Mouse (Mus musculus) monocyte, adult 2 months (primary cell): ENCODE measurements around the gene Cdk5r1.

Experiments used
- DNase-seq, 2 experiments: peaks; one replicate each; pipeline ENCODE4 v3.0.0; 2022; ENCODE audit warnings: low spot score in 2 of 2, low read depth in 1 of 2

Gene Cdk5r1

DNA sequence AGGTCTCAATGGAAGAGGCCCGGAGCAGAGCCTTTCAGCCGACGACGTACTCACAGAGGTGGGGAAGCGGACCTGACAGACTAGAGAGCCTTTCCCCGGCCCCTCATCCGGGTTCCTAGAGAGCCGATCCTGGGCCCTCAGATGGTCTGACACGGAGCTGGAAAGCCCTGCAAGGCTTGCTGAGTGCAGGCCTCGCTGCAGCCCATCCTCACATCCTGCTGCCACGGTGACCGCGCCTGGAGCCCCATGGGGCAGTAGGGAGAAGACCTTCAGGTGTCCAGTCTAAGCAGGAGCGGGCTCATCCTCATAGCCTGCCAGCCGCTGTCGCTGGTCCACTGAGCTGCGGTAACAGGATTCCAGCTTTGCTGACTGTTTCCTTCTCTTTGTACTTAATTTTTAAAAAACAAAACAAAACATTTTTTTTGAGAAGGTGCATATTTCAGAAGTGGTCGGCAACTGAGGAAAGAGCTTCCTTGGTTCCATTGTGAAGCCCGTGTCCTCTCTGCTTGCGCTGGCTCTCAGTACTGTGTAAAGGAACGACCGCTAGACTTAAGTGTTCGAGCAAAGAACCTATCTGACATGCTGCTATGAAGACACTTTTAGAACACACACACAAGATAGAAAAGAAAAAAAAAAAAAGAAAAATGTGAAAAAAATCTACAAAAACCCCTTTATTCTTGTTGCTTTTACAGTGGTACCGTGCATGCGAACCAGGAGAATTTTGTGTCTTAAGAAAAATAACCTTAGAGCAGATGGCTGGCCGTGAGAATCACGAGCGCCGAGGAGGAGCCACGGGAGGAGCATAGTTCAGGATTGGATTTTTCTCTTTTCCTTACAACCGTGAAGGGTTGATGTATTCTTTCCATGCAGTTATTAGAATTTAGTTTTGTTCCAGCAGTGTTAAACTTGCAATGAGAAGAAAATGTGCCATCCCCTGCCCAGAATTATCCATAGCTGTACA is 3.4 kb downstream of the Cdk5r1 start:
- no peak for DNase-seq

DNA sequence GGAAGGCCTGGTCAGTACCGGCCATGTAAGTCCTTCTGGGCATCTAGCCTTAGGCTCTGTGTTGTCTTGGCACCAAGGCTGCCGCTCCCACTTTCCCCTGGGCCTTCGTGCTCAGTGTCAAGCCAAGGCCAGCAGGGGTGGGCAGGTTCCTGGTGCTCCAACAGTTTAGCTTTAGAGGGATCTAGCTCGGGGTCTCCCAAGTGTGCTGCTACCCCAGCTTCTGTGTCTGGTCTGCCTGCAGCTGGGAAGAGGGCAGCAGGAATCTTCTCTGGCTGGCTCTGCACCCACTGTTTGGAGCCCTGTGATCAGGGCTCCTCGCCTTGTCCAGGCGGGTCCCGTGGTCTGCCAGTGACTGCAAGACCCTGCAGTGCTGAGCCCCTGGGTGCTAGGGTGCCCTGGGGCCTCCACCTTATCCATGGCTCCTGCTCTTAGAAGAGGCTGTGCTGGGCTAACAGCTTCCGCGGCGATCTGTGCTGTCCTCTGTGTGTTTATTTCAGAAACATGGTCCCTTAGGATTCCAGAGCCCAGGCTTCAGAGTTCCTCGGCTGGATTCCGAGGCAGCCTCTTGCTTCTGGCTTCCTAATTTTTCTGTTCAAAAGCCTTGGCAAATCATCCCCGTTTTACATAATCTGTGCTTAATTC is 4.7 kb downstream of the Cdk5r1 start:
- DNase-seq = no peak

DNA sequence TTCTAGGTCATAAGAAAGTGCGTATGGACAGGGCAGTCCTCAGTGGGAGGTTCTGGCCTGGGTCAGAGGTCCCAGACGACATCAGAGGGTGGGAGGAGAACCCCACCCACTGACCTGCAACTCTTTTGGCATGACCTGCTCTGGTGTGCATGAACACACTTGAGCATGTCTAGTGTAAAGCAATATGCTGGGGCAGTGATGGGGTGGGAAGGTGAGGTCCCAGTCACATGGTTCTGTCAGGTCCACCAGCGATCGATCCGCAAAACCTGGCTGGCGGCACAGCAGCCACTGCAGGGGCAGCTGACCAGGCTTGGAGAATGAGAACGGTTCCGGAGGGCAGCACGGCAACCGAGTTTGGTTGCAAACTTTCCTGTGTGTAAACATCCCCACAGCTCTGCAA is 5.5 kb downstream of the Cdk5r1 start:
- no peak for DNase-seq

DNA sequence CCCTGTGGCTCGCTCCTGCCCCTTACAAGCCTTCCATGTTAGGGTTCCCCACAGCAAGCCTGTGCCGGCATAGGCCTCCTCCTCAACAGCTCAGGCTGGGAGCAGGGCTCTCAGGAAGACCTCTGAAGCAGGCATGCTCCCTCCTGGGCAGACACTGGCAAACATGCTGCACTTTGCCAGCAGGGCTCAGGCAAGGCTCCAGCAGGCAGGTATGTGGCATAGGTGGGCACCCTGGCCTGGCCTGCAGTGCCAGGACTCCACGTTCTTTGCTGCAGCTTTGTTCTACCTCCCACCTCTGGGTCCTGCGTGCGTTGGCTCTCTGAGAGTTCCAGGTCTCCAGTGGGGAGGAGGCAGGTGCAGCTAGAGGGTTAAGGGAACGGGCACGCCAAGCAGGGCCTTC is 6.1 kb downstream of the Cdk5r1 start:
- no peak for DNase-seq

DNA sequence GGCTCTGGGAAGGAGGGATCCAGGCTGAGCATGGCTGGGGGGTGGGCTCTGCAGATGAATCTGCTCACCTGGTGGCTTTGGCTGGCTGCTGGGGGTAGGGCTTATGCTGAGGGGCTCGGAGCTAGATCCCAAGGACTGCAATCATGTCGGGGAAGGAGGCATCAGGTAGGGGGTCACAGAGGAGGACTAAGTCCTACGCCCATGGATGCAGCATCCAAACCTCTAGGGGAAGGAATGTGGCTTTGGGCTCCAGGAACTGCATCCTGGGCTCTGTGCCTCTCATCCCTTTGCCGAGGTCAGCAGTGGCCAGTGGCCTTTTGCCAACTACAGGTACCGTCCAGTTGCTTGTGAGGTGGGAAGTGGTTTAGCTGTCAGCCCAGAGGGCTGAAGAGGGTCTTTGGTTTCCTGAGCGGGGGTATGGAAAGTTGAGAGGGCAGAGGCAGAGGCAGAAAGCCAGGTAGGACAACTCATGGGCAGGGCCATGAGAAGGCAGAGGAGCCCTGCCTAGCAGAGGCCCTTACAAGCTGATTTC is 6.8 kb downstream of the Cdk5r1 start:
- no peak for DNase-seq

DNA sequence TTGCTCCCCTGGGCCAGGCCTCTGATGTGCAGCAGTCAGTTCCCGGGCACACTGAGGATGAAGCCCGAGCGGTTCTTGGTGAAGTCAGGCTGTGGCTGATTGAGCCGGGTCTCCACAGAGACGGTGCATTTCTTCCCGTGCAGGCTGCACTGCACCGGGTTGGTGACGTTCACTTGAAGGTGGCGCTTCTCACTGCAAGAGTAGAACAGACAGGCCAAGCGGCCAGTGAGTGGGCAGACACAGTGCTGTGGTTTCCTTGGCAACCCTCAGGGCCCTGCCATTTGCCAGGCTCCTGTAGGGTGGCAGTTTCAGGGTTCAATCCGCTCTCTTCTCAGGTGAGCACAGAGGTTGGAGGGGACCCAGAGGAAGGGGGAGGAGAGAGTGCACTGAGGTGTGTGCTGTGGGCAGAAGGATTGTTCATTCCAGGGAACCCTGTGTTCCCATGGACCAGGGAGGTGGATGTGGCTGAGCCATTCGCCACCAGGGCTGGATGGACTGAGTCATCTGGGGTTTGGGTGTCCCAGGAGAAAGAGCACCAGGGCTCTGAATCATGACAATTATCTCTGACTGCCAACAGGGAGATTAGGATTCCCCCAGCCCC is 7.5 kb downstream of the Cdk5r1 start:
- DNase-seq = no peak

DNA sequence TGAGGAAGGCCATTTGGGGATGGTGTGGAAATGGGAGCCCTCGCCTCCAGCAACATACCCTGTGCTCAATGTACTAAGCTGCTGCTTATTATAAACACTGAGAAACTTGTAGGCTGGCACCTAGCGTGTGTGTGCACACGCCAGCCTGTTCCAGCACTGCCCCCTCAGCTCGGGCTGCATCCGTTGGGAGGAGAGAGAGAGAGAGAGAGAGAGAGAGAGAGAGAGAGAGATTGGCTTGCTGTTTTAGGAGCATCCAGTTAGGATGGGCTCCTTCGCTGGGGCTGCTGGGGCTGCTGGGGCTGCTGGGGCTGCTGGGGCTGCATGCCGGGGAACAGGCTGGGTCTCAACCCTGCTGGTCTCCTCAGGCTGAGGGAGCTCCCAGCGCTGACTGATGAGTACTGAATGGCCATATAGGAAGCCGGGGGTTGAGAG is 8.3 kb downstream of the Cdk5r1 start:
- DNase-seq = no peak

DNA sequence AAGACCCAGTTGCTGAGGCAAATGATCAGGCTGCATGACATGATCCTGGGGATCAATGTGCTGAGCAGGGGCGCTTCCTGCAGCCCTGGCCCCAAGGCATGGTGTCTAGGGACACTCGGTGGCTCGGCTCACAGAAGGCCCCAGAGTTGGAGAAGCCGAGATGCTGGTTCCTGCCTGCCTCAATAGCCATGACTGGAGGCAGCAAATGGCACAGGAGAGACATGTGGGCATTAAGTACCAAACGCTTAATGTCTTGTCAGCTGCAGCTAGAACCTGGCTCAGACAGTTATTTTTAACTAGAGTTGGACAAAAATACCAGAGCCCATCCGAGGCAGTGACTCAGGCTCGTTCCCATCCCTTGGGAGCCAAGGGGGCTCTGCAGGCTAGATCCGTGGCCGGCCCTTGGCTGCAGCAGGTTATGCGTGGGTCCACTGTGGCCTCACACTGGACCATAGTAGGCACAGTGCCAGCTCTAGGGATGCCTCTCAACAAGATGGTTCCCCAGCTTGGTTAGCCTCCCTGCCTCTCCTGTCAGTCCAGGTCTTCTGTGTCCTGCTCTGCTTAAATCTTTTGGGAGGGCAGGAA is 8.9 kb downstream of the Cdk5r1 start:
- no peak for DNase-seq

DNA sequence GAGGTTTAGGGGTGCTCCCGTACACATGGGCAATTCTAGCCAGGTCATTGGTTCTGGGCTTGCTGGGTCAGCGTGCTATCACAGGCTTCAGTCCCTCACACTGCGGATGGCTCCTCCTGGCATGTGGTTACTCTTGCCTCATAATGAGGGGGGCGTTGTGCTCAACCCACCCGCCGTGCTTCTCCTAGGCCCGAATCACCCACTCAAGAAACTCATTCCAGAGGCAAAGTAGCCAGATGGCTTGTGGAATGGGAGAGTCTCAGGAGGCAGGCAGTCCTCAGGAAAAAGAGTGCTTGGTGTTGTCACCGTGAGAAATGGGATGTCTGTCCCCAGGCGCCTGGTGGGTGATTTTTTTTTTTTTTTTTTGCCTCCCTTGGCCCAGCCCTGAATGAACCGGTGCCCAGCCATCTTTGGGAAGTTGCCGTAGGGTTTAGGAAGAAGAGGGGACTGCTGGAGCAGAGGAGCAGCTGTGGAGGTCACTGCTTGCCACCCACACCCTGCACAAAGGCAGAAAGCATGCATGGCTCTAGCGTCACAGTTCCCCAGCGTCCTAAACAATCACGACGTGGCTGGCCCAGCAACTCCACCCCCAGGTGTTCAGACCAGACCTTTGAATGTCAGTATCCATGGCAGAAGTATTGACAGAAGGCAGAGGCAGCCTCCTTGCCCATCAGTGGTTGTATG is 11.2 kb downstream of the Cdk5r1 start:
- DNase-seq = no peak

DNA sequence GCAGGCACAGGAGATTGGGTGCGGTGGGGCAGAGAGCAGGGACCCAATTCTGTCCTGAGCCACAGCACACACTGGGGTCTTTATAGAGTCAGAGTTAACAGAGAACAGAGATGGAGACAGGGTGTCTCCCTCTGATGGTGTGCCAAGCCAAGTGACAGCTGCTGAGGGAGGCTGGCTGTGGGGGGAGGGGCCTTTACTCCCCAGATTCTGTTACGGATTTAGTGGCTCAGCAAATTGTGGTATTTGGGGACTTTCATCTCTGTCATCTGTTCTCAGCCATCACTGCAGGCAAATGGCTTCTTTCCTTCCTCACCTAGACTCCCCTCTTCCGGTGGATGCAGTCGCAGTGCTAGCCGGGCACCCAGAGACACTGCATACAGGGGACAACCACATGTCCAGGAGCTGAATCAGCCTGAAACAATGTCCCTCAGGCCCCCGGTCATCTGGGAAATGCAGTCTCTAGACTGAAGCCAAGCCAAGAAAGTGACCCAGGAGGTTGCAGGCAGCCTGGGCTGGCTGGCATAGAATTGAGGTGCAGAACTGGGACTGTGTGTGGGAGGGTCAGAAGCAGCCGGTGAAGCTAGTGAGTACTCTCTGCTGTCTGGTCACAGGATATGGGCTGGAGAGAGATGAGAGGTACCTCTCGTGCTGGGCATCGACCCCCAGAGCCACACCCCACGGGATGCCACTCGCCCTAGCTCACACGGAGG is 12.5 kb downstream of the Cdk5r1 start:
- DNase-seq = no peak

DNA sequence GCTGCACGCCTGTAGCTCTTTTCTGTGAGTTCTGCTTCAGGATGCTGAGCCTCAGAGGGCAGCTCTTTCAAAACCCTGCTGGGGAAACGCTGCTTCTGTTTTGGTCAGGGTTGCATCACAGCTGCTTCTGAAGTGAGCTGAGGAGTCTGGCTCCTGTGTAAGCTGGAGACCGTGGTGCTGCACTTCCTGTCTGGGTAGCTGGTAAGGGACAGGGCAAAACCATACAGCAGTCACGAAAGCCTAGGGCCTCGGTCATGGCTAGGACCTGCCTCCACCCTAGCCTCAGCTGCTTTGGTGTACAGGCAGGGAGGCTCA is 13.0 kb downstream of the Cdk5r1 start:
- peak; percentile 36 to 37 for DNase-seq

DNA sequence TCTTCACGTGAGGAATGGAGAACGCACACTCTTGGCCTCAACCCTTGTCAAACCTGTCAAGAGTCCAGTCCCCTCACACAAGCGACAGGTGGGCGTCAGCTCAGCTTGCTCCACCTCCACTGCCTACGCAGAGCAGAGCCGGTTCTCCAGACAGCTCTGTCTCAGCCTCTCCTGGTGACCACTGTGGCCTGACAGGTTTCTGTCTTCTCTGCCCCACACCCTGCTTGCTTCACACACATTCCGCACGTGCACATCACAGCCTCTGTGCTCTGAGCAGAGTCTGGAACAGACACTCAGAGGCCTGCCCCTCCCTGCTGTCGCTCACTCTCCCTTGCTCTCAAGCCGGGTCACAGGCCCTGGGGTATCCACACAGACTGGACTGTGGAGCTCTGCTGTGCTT is 14.0 kb downstream of the Cdk5r1 start:
- no peak for DNase-seq

DNA sequence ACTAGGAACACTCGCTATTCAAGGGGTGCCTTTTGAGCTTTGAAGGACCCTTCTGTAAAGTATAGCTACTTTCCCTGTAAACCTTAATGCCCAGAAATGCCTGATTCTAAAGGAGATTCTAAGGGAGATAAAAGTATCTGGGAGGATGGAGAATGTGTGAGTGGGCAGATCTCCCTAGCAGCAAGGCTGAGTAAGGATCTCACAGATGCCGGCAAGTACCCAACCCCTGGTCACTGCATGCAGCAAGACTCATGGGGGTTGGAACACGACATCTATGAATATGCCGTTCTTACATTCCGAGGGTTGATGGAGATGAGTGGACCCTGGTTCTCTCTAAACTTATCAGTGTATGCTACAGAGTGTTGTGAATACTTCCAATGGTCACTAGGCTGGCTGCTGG is 16.4 kb downstream of the Cdk5r1 start:
- no peak for DNase-seq

DNA sequence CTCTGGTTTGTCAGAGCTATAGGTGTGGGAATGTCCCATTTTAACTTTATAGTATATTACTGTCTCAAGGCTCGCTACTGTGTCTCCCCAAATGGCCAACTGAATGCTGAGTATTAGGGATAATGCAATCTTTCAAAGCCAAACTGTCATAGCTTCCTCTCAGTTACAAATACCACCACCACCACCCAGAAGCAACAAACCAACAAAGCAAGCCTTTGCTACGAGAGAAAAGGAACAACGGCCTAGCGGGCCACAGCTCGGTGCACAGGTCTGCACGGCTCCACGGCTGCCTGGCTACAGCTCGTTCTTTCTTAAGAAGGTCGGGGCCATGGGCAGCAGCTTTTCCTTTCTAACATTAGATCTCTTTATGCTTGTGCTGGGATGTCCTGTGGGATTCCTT is 18.0 kb downstream of the Cdk5r1 start:
- no peak for DNase-seq

DNA sequence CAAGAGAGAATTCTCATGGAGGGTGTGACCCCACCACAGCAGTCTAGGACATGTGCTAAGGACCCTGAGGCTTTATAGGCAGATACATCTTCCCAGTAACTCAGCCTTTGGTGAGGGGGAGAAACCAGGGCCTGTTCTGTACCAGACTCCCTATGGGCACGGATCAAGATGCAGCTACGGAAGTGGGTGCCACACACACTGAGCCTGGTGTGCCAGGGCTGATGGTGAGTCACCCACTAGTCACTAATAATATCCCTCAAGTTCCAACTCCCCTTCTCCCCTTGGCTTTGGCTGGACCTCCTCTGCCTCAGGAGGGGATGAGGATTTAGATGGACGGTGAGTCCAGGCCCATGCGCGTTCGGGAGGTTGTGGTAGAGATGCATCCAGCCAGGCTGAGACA is 19.1 kb downstream of the Cdk5r1 start:
- no peak for DNase-seq

DNA sequence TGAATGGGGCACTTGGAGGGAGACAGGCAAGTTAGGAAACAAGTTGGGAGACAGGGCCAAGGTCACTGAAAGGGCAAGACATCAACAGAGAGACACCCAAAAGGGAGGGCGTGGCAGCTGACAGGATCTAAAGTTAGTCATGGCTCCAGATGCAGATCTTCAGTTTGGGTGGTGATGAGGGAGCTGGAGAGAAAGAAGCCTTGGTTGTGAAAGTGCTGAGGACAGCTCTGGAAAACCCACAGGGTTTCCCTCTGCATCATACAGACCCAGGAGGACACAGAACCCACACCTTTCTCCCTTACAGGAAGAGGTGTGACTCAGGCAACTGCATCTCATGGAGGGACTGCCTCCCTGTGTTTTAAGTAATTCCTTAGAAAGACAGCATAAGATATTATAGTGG is 19.8 kb downstream of the Cdk5r1 start:
- no peak for DNase-seq

DNA sequence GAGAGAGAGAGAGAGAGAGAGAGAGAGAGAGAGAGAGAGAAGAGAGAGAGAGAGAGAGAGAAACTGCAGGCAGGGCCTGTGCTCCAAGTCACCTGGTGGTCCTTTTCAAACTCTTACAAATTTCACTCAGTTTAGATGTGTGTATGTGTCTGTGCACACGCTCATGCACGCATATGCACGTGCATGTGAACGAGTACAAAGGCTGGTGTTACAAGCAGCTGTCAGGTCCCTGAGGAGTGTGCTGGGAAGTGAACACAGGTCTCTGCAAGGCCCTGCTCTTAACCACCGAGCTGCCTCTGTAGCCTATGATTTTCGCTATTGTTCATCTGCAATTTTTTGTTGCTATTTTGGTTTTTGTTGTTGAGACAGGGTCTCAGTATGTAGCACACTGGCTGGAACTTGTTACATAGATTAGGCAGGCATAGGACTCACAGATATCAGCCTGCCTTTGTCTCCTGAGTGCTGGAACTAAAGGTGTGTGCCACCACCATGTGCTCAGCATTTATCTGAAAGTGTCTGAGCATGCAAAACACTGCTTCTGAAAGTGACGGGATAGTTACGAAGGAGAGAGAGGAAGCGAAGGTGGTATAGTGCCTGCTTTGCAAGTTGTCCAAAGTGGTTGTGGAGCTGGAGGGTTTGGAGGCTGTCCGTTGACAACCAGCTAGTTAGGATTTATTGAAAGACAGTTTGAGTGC is 20.5 kb downstream of the Cdk5r1 start:
- DNase-seq = no peak

DNA sequence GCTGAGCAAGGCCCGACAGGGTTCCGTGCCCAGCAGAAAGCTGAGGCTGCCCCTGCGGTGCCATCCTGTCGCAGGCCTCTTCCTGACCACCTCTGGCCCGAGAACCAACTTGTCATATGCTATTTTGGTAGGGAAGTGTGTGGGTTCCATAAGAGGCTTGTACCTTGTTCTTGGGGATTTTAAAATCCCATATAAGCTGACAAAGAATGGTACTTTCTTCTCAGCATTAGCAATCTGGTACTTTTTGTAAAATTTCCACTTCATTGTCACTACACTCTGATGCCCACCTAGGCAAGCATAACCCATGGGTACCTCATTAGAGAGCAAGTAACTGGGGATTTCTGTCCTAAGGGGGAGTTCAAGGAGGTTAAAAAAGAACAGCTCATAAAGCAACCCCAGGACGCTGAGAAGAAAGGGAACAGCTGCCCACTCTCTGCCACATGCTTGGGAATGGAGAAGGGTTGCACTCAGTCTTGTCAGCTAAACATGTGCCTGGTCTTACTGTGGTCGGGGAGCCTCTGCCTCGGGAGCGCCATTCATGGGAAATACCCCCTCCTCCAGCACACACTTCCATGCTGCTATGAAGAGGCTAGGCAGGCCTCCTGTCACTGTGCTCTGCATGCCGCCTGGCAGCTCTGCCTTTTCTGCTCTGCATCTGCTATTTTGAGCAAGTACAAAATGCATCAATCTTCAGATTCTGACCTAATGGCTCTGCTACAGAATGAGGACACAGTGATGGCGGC is 21.7 kb downstream of the Cdk5r1 start:
- DNase-seq = no peak

DNA sequence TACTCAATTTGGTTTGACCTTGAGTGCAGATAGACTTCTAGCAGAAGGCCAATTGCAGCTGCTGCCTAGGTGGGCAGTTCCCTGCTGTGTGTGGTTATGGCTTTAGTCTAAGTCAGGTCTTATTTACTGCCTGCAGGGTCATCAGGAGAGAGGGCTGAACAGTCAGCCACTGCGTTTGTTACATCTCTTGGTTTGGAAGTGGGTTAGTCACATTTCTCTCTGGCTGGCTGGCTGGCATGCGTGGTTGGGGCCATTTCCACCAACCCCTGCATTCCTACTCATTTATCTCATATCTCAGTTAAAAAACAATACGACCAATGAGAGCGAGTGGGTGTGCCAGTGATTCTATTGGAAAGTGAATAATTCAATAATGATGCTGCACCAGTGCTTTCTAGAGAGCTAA is 22.7 kb downstream of the Cdk5r1 start:
- DNase-seq = no peak
